Mouse (Mus musculus) bone marrow macrophage, adult 2 months (primary cell): Measurements from ENCODE around the gene Naxd. TPM values are rescaled to one million over a fixed set of nuclear protein-coding genes. Genes with fewer than 3 reads are reported as not detected.
"Not testable (repeated sequence)": the region's sequence is repeated elsewhere in the genome, so short reads cannot be mapped to it uniquely, and the experiment has no call there.

Source experiments
- H3K27ac ChIP-seq: 2 replicates; pipeline ENCODE4 v1.5.1; 2012; ENCODE audit warnings: low read depth, low read length; ENCODE audit not compliant: insufficient read depth
- H3K4me1 ChIP-seq: 2 replicates; pipeline ENCODE4 v1.6.1; 2012; ENCODE audit warnings: low read length; ENCODE audit not compliant: control insufficient read depth, insufficient read depth
- H3K4me3 ChIP-seq: 2 replicates; pipeline ENCODE4 v1.5.1; 2012; ENCODE audit warnings: mild to moderate bottlenecking, low read length, moderate library complexity; ENCODE audit not compliant: insufficient read depth
- CTCF ChIP-seq: IDR thresholded peaks from 2 replicates; pipeline ENCODE4 v1.5.1; 2012; ENCODE audit warnings: low read depth, mild to moderate bottlenecking, low read length, moderate library complexity
- POLR2A ChIP-seq: IDR thresholded peaks from 2 replicates; pipeline ENCODE4 v1.6.1; 2012; ENCODE audit warnings: mild to moderate bottlenecking, low read depth, low read length, borderline replicate concordance
- polyA plus RNA-seq: library from polyadenylated mRNA; stranded (reverse); fragments of >200 nt; gene quantifications from 2 replicates; pipeline ENCODE4 v1.2.4, GENCODE M21; 2012; ENCODE audit not compliant: missing spikeins, insufficient read depth, insufficient read length

The Naxd gene
- polyA plus RNA-seq, 1 experiment = 45.1 TPM

- H3K4me1 ChIP-seq = peaks cover 5% of the 10 kb centered on the region; the same call in 1 of the 2 replicates
- no peak for TF ChIP-seq CTCF
- TF ChIP-seq POLR2A = no peak
- H3K27ac ChIP-seq = no peak overlapping the region
- H3K4me3 ChIP-seq = no peak overlapping the region
Measured at GRCm38 (mm10) chr8:11534494-11534893, 37.2 kb downstream of the Naxd start.

- TF ChIP-seq POLR2A = no peak
- no peak for TF ChIP-seq CTCF
- peaks cover 5% of the 10 kb centered on the region; the same call in 1 of the 2 replicates for H3K4me1 ChIP-seq
- H3K27ac ChIP-seq = no peak overlapping the region
- no peak overlapping the region for H3K4me3 ChIP-seq
Measured at GRCm38 (mm10) chr8:11539049-11539448, 41.7 kb downstream of the Naxd start.

- no peak overlapping the region for H3K4me3 ChIP-seq
- TF ChIP-seq CTCF (no peak), POLR2A (no peak)
- no peak overlapping the region for H3K27ac ChIP-seq
- peaks cover 5% of the 10 kb centered on the region; the same call in 1 of the 2 replicates for H3K4me1 ChIP-seq
Measured at GRCm38 (mm10) chr8:11540182-11540581, 42.9 kb downstream of the Naxd start.

- H3K4me1 ChIP-seq = no peaks in the 10 kb centered on the region
- no peak overlapping the region for H3K4me3 ChIP-seq
- H3K27ac ChIP-seq = no peak overlapping the region
- TF ChIP-seq CTCF (no peak), POLR2A (no peak)
Measured at GRCm38 (mm10) chr8:11542031-11542430, 44.7 kb downstream of the Naxd start.

GRCm38 (mm10) chr8:11542866-11543265 is 45.6 kb downstream of the Naxd start:
- no peaks in the 10 kb centered on the region for H3K4me1 ChIP-seq
- H3K4me3 ChIP-seq = no peak overlapping the region
- TF ChIP-seq POLR2A (no peak), CTCF (no peak)
- no peak overlapping the region for H3K27ac ChIP-seq

GRCm38 (mm10) chr8:11544386-11544785 is 47.1 kb downstream of the Naxd start:
- Histone ChIP-seq H3K4me1 (no peaks in the 10 kb centered on the region), H3K4me3 (no peak overlapping the region), H3K27ac (no peak overlapping the region)
- TF ChIP-seq CTCF (peak; percentile 79), POLR2A (no peak)

GRCm38 (mm10) chr8:11547063-11547462 is 49.8 kb downstream of the Naxd start:
- TF ChIP-seq CTCF (no peak), POLR2A (no peak)

GRCm38 (mm10) chr8:11549706-11550105 is 52.4 kb downstream of the Naxd start:
- H3K4me3 ChIP-seq = peak overlapping the region; percentile 71
- TF ChIP-seq CTCF = peak; percentile 39; the same call in 1 of the 2 replicates
- no peak for TF ChIP-seq POLR2A
- H3K27ac ChIP-seq = no peak overlapping the region
- H3K4me1 ChIP-seq = peaks cover 11% of the 10 kb centered on the region

More at GRCm38 (mm10) chr8:11547063-11547462, 49.8 kb downstream of the Naxd start:
- H3K4me3 ChIP-seq = no peak overlapping the region
- no peak overlapping the region for H3K27ac ChIP-seq
- peaks cover 4% of the 10 kb centered on the region; the same call in 1 of the 2 replicates for H3K4me1 ChIP-seq

- peaks cover 11% of the 10 kb centered on the region for H3K4me1 ChIP-seq
- TF ChIP-seq CTCF = no peak
Measured at GRCm38 (mm10) chr8:11550281-11550948, 53.1 kb downstream of the Naxd start, which contains the start of gene Cars2. Cars2 (minus strand) TSS chr8:11550783.

GRCm38 (mm10) chr8:11551497-11551896 is 54.2 kb downstream of the Naxd start:
- H3K4me3 ChIP-seq, H3K27ac ChIP-seq: not testable (repeated sequence)
- peaks cover 11% of the 10 kb centered on the region for H3K4me1 ChIP-seq

More at GRCm38 (mm10) chr8:11550281-11550948, 53.1 kb downstream of the Naxd start, which contains the start of gene Cars2:
- Histone ChIP-seq H3K4me3 (peak within 1 kb of the TSS; percentile 71), H3K27ac (peak within 1 kb of the TSS; percentile 56)
